Mouse (Mus musculus) frontal cortex, postnatal 25 days (tissue): Measurements from ENCODE around the gene Rnf213.

Source experiments
- DNase-seq, 2 experiments: peaks; one replicate each; pipeline ENCODE4 v3.0.0; 2022; ENCODE audit warnings: low spot score in 2 of 2

Rnf213 gene

DNA sequence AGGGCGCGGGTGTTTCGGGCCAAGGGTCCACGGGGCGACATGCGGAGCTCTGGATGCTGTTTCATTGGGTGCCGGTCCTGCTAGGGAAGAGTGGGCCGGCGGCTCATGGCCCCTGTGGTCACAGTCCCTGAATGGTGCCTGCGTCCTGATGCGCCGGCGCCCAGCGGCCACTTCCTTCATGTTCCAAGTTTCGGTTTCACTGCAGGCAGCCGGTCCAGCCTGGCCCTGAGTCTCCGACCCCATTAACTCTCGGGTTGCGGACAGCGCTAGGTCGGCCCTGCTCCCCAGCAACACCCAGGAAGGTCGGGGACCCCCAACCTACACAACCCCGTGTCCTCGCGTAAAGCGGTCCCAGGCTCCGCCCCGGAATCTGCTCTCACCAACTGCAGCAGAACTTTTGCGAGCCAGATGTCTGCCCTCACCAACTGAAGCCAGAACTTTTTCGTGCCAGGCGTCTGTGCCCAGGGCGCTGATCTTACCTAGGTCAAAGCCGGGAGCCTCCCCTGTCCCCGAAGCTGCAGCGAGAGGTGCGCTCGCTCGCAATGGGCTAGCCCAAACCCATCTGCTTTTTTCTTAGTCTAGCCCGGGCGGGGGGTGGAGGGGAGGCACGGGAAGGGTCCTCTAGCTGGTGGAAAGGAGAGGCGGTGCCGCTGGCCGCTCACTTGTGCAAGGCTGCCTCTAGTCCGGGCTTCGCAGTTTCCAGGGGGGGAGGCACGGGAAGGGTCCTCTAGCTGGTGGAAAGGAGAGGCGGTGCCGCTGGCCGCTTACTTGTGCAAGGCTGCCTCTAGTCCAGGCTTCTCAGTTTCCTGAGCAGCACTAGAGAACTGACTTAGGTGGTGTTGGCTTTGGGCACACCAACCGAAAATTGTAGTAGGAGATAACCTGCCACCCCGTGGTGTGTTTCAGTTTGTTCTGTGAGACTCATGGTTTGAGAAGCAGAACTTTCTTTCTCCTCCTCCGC is 2.3 kb upstream of the Rnf213 start:
- peak; percentile 9 to 29 for DNase-seq

DNA sequence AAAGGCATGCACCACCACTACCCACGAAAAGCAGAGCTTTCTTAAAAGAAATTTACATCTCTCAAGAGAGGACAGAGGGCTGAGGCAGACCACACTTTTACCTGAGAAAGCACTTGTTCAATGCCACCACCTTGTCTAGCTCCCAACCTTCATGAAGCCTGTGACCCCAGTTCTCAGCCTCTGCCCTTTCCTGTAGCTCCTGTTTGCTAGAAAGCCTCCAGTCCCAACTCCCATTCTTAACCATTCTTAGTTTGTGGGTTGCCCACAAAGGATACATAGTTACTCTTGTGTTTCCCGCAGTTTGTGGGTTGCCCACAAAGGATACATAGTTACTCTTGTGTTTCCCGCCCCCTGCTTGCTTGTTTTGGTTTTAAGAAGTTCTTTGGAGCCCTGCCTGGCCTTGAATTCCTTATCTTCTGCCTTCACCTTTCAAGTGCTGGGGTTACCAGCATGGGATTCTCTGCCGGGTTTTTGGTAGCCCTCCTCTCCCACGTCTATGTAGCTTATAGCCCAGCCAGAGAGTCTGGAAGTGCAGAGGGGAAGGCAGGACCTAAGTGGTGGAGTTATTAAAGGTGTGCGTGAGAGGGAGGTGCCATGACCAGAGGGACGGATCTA is 1.4 kb upstream of the Rnf213 start:
- DNase-seq, result no peak

DNA sequence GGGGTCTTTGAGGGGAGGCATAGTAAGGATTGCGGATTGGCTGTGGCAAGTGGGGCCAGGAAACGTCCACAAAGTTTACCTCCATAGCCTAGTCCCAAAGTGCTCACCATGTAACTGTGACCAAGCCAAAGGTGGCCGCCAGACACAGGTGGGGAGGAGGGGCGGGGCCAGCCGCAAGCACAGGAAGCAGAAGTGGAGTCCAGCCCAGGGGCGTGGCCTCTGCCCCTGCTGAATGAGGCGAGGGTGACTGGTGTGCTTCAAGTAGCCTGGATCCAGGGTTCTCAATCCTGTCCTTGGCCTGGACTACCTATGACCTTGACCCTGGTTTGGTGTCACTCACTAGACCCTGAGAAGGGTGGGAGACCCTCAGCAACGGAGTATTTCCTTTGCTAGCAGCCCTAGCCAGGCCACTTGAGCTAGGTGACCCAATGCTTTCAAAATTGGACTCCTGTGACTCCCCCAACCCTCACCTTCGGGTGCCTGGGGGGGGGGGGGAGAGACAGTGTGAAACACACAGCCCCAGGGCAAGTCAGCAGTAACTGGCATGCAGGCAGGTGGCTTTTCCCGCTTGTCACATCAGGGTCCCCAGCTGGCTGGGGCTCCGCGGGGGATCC is 792 bp upstream of the Rnf213 start:
- DNase-seq, result no peak

DNA sequence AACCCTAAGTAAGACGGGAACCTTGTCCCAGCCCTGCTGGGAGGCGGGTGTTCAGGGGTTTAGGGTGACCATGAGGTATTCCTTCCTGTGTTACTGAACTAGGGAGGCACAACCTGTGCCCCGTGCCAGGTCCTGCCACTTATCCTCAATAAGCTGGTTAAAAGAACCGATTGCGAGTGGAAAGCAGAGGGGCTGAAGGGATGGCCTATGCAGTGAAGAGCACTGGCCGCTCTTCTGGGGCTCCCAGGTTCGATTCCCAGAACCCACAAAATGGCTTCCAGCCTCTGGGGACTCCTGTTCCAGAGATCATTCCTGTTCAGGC is 544 bp downstream of the Rnf213 start:
- DNase-seq, result no peak

DNA sequence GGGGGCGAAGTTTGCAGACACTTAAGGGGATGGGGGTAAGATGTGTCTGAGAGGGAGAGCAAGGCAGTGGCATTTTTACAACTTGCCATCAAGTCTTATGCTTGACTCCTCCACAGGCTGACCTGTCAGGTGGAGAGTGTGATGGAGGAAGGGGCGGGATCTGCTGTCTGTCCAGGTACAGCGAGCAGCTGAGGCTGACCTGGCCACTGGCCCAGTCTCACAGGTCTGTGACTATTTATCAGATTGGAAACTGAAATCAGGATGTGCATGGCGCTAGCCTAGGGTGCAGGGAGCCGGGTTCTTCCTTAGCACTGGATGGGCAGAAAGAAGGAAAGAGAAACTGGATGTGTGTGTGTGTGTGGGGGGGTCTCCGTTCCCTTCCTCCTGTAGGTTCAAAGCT is 1.3 kb downstream of the Rnf213 start:
- no peak for DNase-seq

DNA sequence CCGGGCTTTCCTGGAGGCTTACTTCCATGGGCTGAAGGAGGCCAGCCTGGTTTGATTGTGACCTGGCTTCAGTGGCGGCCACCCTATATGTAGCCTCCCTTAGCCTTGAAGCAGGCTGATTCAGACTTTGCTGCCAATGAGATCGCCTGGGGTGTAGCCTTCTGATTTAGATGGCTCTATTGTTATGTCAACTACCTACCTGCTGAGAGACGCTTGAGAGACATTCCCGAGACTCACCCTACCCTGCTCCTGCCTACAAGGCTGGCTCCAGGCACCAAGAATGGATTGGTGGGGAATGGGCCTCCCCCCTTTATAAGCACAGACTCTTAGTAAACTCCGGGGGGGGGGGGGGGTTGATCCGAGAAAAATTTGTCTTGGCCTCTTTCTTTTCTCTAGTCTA is 2.5 kb downstream of the Rnf213 start:
- DNase-seq, result no peak

DNA sequence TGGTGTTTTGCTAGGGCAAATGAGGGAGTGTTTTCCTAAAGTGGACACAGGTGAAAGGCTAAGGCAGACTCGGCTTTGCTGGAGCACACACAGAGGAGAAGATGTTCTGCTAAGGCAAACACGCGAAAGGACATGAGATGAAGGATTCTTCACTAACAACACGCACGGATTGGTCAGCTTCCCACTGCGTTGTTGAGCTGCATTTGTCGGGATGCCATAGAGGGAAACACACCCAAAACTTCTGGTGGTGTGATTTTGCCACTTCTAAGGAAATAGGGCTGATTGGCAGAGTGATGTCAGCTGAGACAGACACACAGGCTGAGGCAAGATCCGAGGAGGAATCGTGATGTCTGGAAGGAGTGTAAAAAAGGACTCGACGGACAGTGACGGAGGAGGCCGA is 3.0 kb downstream of the Rnf213 start:
- DNase-seq, result no peak

DNA sequence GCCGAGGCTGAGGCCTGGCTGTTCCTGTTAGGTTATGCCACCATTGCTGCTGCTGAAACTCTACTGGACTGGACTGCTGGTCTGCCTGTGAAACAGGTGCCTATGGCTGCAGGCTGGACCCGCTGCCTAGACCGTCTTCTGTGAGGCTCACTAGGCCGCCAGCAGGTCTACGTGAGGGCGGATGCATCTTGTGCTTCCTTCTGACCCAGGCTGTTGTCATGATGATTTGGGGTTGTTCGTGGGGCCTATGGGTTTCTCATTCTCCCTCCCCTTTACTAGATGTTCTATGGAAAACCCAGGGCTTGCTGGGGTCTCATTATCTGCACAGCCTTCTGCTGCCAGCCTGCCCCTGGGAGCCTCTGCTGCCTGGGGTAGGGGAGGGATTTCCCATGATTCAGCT is 3.6 kb downstream of the Rnf213 start:
- DNase-seq, result no peak

DNA sequence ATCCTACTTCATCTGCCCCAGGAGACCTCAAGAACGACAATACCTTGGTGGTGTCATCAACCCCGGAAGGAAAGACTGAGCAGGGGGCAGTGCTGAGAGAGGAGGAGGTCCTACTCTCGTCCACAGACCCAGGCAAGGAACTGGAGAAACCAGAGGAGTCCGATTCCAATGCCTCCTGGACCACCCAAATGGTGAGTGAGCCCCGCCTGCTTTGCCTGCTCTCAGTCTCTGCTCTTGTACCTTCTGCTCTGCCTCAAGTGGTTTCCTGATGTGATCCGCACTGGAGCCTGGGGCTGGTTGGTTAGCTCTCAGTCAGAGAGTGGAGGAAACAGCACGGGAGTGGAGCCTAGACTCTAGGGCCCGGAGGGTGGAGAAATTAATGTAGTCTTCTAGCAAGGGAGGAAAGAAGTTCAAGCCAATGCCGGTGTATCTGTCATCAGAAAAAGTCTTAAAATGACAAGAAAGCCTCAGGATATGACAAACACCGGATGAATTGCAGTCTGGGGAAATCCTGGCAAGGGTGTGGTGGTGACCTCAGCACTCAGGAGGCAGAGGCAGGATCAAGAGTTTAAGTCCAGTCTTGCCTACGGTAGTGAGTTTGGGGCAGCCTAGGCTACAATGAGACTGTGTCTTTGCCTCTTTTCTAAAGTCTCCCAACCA is 9.7 kb downstream of the Rnf213 start:
- no peak for DNase-seq

DNA sequence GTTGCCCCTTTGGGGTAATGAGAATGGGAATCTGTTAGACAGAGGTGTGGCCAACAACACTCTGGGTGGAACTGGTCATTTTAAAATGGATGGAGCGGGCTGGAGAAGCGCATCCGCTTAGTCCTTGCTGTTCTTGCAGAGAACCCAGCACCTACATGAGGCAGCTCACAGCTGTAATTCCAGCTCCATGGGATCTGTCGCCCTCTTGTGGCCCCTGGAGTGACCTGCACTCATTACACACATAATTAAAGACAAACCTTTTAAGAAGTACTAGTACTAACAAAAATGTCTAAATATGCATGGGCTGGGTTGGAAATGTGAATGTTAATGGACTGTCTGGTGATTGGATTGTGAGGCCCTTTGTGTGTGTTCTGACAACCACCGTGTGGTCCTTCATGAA is 11.7 kb downstream of the Rnf213 start:
- DNase-seq, result no peak

DNA sequence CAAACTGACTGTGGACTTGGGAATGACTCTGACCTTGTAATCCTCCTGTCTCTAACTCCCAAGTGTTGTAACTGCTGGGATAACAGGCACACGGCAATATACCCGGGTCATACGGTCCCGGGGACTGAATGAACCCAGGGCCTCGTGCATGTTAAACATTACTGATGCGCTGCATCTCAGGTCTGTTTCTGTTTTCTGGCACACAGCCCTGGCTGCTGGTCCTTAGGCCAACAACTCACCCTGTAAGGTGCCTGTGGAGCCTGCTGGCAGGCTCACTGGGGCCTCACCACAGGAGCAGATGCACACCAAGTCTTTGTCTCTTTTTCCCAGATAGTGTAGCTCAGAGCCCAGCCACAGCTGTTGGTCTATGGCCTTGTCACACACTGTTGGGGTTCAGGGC is 14.5 kb downstream of the Rnf213 start:
- DNase-seq, result no peak

DNA sequence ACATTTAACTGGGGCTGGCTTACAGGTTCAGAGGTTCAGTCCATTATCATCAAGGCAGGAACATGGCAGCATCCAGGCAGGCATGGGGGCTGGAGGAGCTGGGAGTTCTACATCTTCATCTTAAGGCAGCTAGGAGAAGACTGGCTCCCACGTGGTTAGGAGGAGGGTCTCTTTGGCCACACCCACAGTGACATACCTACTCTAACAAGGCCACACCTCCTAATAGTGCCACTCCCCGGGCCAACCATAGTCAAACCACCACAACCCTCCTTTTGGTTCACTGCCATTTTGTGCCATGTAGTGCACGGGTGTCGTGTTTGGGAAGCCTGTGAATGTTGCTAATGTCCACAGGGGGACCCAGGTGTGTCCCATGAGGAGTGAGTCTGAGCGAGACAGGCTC is 15.1 kb downstream of the Rnf213 start:
- no peak for DNase-seq

DNA sequence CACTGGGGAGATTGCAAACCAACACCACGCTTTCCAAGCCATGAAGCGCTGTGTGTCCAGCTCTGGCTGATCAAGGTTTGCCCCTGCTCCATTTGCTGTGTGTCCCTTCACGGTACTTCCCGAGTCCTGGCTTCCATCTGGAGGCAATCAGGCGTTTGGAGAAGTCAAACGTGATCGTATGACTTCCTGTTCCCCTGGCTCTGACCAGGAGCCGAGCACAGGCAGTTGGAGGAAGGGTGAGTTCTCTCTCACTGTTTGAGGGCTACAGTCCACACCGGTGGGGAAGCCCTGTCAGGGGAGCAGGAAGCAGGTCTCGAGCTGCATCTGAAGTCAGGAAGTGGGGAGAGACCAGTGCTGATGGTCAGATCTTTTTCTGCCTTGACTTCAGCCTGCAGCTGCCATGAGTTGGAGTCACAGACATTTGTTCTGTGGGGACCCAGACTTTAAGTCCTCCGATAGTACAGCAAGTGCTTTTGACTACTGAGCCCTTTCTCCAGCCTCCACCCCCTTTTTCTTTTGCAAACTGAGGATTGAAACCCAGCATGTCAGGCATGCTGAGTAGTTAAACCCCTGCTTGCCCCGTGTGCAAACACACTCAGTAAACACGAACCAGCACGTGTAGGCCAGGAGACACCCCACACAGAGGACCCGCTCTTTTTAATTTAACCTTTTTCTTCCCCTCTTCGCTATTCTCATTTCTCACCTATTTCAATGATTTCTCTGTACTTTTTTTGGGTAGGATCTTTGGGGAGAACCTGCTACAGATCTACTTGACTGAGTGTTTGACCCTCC is 26.6 kb downstream of the Rnf213 start:
- no peak for DNase-seq

DNA sequence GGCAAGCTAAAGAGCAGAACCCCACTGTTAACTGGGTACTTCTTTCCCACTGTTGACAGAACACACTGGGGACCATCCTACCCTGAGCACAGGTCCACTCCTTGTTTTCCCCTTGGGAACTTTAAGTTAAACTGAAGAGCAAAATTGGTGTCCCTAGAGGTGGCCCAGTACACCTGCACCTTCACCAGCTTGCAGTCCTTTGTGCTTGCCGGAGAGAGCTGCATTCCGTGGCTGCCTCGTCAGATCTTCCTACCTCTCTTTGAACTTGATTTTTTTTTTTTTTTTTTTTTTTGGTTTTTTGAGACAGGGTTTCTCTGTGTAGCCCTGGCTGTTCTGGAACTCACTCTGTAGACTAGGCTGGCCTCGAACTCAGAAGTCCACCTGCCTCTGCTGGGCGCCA is 27.5 kb downstream of the Rnf213 start:
- DNase-seq, result no peak

DNA sequence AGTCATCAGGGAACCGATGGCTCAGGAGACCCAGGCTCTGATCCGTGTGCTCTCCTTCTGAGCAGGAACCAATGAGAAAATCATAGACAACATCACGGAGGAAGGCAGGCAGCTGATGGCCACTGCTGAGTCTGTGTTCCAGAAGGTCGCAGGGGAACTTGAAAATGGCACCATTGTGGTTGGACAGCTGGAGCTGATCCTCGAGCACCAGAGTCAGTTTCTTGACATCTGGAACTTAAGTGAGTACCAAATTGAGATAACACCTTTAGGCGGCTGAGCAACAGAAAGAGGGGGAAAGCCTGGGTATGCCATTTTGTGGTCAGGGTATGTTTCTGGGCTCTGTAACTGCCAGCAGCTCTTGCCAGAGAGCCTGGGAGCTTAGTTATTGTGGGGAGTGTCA is 34.5 kb downstream of the Rnf213 start:
- DNase-seq, result no peak

DNA sequence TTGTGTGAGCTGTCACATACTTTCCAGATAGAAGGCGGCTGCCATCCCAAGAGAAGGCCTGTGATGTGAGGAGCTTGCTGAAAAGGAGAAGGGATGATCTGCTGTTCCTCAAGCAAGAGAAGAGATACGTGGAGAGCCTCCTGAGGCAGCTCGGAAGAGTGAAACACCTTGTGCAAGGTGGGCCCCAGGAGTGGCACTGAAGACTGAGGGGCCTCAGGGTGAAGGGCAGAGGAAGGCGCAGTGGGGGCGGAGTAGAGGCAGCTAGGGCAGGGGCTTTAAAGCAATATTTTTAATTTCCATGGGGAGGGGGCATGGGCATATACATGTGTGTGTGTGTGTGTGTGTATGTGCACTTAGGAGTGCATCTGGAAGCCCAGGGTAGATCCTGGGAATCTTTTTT is 35.1 kb downstream of the Rnf213 start:
- no peak for DNase-seq

DNA sequence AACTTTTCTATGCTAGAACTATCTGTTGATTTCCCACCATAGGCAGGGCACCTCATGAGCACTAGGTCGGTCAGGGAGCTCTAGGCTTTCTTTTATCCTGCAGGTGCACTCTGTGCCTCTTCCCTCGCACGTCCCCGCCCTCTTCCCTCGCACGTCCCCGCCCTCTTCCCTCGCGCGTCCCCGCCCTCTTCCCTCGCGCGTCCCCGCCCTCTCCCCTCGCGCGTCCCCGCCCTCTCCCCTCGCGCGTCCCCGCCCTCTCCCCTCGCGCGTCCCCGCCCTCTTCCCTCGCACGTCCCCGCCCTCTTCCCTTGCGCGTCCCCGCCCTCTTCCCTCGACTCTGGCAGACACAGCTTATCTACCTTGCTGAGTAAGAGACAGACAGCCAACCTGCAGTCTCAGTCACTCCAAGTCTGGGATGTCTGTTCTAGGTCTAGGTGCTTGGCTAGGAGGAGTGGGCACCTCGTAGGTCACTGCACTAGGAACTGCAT is 35.8 kb downstream of the Rnf213 start:
- no peak for DNase-seq

DNA sequence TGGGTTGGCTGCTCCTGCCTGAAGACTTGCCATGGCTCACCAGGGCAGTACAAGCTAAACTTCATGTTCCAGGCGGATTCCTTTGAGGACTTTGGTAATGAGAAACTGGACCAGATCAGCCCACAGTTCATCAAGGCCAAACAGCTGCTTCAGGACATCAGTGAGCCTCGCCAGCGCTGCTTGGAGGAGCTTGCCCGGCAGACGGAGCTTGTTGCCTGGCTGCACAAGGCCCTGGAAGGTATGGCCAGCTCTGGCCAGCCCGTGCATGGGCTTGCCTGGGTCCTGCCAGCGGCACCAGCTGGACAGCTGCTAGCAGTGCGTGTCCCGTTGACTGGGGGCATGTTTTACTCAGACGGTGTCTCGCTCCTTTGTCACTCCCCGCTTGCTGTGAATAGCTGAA is 38.6 kb downstream of the Rnf213 start:
- DNase-seq, result no peak

DNA sequence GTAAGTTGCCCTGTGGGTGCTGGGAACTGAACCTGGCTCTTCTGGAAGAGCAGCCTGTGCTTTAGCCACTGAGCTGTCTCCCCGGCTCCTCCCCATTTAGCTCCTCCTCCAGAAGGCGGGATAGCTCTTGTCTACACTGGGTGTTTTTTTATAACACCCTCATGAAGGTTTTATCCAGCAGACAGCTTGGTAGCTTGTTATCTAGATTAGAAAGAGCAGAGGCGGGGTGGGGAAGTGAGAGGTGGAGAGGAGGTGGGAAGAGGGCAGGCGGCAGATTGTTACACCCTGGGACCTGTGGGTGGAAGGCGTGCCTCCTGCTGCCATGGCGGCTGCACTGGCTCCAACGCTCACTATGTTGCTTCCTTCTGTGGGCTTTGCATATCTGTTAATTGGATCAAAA is 39.8 kb downstream of the Rnf213 start:
- DNase-seq, result no peak

DNA sequence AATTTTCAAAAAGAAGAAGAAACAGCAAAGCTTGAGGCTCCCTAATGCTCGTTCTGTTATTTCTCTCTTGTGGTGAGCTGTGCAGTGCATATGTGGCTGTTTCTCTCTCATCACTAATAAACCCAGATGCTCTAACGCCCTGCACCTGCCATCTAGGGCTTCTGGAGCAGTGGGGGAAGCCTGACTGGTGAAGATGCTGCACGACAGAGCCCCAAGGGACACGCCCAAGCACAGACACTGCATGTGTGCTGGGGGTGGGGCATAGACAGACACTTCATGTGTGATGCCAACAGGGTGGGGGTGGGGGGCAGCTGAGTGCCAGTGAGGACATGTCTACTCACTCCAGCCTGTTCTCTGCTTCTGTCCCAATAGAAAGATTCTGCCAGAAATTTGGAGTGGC is 41.4 kb downstream of the Rnf213 start:
- no peak for DNase-seq
